Mouse (Mus musculus) thymus, adult 2 months (tissue): ENCODE data around the gene Olfr550.

ENCODE experiments used
- CTCF ChIP-seq: fragments of 200-500 bp; IDR thresholded peaks from 2 replicates; pipeline ENCODE4 v1.5.1; 2012; ENCODE audit warnings: mild to moderate bottlenecking, control low read depth, low read length, moderate library complexity, borderline replicate concordance; ENCODE audit not compliant: control insufficient read depth, poor library complexity, insufficient read depth; ENCODE audit errors: extremely low read depth
- POLR2A ChIP-seq: fragments of 200-500 bp; IDR thresholded peaks from 2 replicates; pipeline ENCODE4 v1.6.1; 2012; ENCODE audit warnings: mild to moderate bottlenecking, low read length, control low read depth, moderate library complexity; ENCODE audit not compliant: control insufficient read depth, poor library complexity, insufficient read depth; ENCODE audit errors: extremely low read depth

DNA sequence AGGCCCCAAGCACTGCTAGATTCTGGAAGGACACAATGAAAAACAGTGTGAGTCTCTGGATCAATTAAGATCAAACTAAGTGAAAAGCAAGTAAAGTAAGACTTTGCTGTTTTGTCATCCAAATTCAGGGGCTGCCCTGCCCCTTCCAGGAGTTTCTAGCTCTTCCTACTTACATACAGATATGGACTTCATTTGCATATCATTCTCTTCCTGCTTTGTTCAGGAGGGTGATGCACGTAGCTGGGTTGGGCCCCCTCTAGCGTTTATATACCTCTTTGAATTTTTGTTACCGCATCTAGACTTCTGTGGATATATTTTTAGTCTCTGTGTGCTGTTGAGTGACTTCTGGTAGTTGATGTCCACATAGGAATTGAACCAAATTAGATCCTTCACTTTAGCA, 30.0 kb upstream of the Olfr550 start:
- TF ChIP-seq CTCF (no peak), POLR2A (no peak)
